Mouse (Mus musculus): ENCODE results near the gene Gcdh.

Gcdh gene

GRCm38 (mm10) chr8:84893709-84894134 is at the start of gene Gcdh:
Gene Gcdh (minus strand): TSS chr8:84893921.
- peak; percentile 92 for DNase-seq (ENCODE audit: low read depth)

GRCm38 (mm10) chr8:84937620-84938485 is 44.1 kb upstream of the Gcdh start:
- DNase-seq (ENCODE audit: low read depth): no peak

- peak; percentile 80 for DNase-seq (ENCODE audit: low read depth)
These were observed 43.3 kb upstream of the Gcdh start, which contains the start of gene Mast1 for GRCm38 (mm10) chr8:84936962-84937546. Gene Mast1 (minus strand): TSS chr8:84937359.

GRCm38 (mm10) chr8:84936041-84936961 is 42.6 kb upstream of the Gcdh start:
- peak; percentile 29 for DNase-seq (ENCODE audit: low read depth)

GRCm38 (mm10) chr8:84935489-84935888 is 41.8 kb upstream of the Gcdh start:
- DNase-seq (ENCODE audit: low read depth): peak; percentile 23

- DNase-seq (ENCODE audit: low read depth): peak; percentile 29
These were observed 41.1 kb upstream of the Gcdh start for GRCm38 (mm10) chr8:84934860-84935259.

- DNase-seq (ENCODE audit: low read depth): no peak
These were observed 40.2 kb upstream of the Gcdh start for GRCm38 (mm10) chr8:84933767-84934559.

- DNase-seq (ENCODE audit: low read depth): no peak
These were observed 36.9 kb upstream of the Gcdh start for GRCm38 (mm10) chr8:84930582-84930981.

GRCm38 (mm10) chr8:84928456-84929306 is 35.0 kb upstream of the Gcdh start:
- peak; percentile 77 for DNase-seq (ENCODE audit: low read depth)

- no peak for DNase-seq (ENCODE audit: low read depth)
These were observed 33.8 kb upstream of the Gcdh start for GRCm38 (mm10) chr8:84927513-84927912.

GRCm38 (mm10) chr8:84925557-84925956 is 31.8 kb upstream of the Gcdh start:
- no peak for DNase-seq (ENCODE audit: low read depth)

- no peak for DNase-seq (ENCODE audit: low read depth)
These were observed 27.9 kb upstream of the Gcdh start for GRCm38 (mm10) chr8:84921596-84921995.

GRCm38 (mm10) chr8:84918646-84919045 is 24.9 kb upstream of the Gcdh start:
- no peak for DNase-seq (ENCODE audit: low read depth)

- DNase-seq (ENCODE audit: low read depth): no peak
These were observed 24.1 kb upstream of the Gcdh start for GRCm38 (mm10) chr8:84917781-84918180.

GRCm38 (mm10) chr8:84915269-84915668 is 21.5 kb upstream of the Gcdh start:
- DNase-seq (ENCODE audit: low read depth): no peak

- peak; percentile 76 for DNase-seq (ENCODE audit: low read depth)
These were observed 20.2 kb upstream of the Gcdh start for GRCm38 (mm10) chr8:84913960-84914359.

GRCm38 (mm10) chr8:84913502-84913900 is 19.8 kb upstream of the Gcdh start:
- DNase-seq (ENCODE audit: low read depth): no peak

- DNase-seq (ENCODE audit: low read depth): peak; percentile 93
These were observed 19.3 kb upstream of the Gcdh start for GRCm38 (mm10) chr8:84912895-84913501.

- DNase-seq (ENCODE audit: low read depth): no peak
These were observed 18.7 kb upstream of the Gcdh start for GRCm38 (mm10) chr8:84912391-84912790.

GRCm38 (mm10) chr8:84911854-84912253 is 18.1 kb upstream of the Gcdh start:
- no peak for DNase-seq (ENCODE audit: low read depth)
